Mouse (Mus musculus) large intestine, adult 2 months (tissue): ENCODE data around the gene Gm10662. TPM values are rescaled to one million over a fixed set of nuclear protein-coding genes. Genes with fewer than 3 reads are reported as not detected.
"Not testable (repeated sequence)": the region's sequence is repeated elsewhere in the genome, so short reads cannot be mapped to it uniquely, and the experiment has no call there.

ENCODE experiments used
- DNase-seq: peaks from one replicate; pipeline ENCODE4 v3.0.0-alpha.2; 2012; ENCODE audit warnings: low read depth, low spot score
- WGBS: fragments of 180-500 bp; shearing (Covaris S2); methylation state at CpG from one replicate; pipeline ENCODE4 v1.1.7; 2018; 5-methylcytosine and 5-hydroxymethylcytosine counted together
- polyA plus RNA-seq: library from polyadenylated mRNA; depleted of rRNA; stranded (reverse); fragments of >200 nt; gene quantifications from 2 replicates; pipeline ENCODE4 v1.2.3, GENCODE M21; 2012; rRNA removed

Gene Gm10662
- polyA plus RNA-seq, result not detected in 2 replicates

DNA sequence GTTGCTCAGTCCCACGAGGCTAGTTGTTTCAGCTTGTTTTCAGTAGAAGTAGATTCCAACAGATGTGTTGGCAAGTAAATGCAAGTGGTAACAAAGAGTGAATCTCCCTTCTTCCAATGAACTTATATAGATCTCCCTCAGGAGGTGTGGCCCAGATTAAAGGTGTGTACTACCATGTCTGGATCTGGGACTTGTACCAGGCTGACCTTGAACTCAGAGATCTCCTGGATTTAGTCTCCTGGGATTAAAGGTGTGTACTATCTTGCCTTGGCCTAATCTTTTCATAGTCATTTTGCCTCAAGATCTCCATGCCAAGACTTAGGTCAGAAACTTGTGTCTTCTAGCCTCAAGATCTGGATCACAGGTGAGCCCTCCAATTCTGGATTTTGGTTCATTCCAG, at the start of gene Gm10662:
Gm10662 (minus strand) TSS at position 101 of the 400 bp plus-strand sequence.
- no CpG with 5 or more reads among the region's 1 CpGs for WGBS
- DNase-seq, result not testable (repeated sequence)

DNA sequence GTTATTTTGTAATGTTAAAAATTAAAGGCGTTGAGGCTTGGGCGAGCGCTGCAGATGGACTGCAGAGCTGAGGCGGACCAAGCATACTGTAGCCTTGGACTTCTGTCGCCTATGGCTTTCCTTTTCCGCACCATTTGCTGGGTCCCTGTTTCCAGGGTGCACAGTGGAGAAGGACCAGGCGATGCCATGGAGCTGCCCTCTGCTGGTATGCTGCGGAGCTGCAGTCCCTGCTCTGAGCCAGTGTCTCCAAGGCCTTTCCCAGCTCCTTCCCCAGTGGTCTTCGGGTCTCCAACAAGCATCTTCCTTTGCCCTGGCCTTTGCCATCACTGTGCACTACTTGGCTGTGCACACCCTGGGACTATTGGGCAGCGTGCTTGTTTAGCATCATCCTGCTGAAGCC, 19.2 kb upstream of the Gm10662 start:
- not testable (repeated sequence) for DNase-seq

More for the DNA sequence above, 19.2 kb upstream of the Gm10662 start:
- WGBS, result 84% methylated on average over 10 of the region's 10 CpGs

Other genes starting within 250 kb of the Gm10662 start
- not detected in 2 replicates for gene Gm4214, start 159.8 kb downstream of the Gm10662 start, polyA plus RNA-seq
- not detected in 2 replicates for gene Gm4216, start 124.6 kb downstream of the Gm10662 start, polyA plus RNA-seq
- not detected in 2 replicates for gene Vmn1r163, start 88.9 kb downstream of the Gm10662 start, polyA plus RNA-seq
- gene Gm8720, start 77.0 kb downstream of the Gm10662 start, polyA plus RNA-seq, result not detected in 2 replicates
- not detected in 2 replicates for gene Vmn1r165, start 72.9 kb upstream of the Gm10662 start, polyA plus RNA-seq
- not detected in 2 replicates for gene Vmn1r166, start 107.2 kb upstream of the Gm10662 start, polyA plus RNA-seq
- not detected in 2 replicates for gene Gm6902, start 134.4 kb upstream of the Gm10662 start, polyA plus RNA-seq
- not detected in 2 replicates for gene Nlrp4e, start 156.7 kb upstream of the Gm10662 start, polyA plus RNA-seq
- not detected in 2 replicates for gene Nlrp5, start 241.4 kb upstream of the Gm10662 start, polyA plus RNA-seq